Mouse (Mus musculus): ENCODE measurements around the gene Ptch1. TPM values are rescaled to one million over a fixed set of nuclear protein-coding genes. Genes with fewer than 3 reads are reported as not detected.
A peak's percentile ranks its signal among the peaks of the same experiment; 100 is the strongest.

Gene Ptch1
- polyA plus RNA-seq, 1 experiment from 2014 or later, result 12.2 TPM

GRCm38 (mm10) chr13:63502391-63502790 is 71.0 kb downstream of the Ptch1 start:
- 89% methylated on average over 2 of the region's 2 CpGs for WGBS
- Histone ChIP-seq H3K27me3 (ENCODE audit: insufficient read depth, low read length) (no peaks in the 10 kb centered on the region), H3K27ac (no peak overlapping the region), H3K9me3 (replicated peaks; ENCODE audit: low read length) (no peaks in the 10 kb centered on the region), H3K4me3 (replicated peaks; ENCODE audit: low read depth, low read length) (no peak overlapping the region), H3K9ac (ENCODE audit: low read depth, low read length) (no peak overlapping the region), H3K36me3 (ENCODE audit: insufficient read depth, low read length) (0 out of 2 replicates have a peak, but pooled peaks cover under 1% of the 10 kb centered on the region), H3K4me2 (ENCODE audit: low read length) (no peak overlapping the region), H3K4me1 (replicated peaks; ENCODE audit: insufficient read depth, low read length) (0 out of 2 replicates have a peak, but pooled peaks cover under 1% of the 10 kb centered on the region)
- no peak for DNase-seq (ENCODE audit: low spot score)
- TF ChIP-seq CTCF (IDR thresholded peaks at IDR 0.05; ENCODE audit: low read depth), result peak; percentile 9; the same call in 1 of the 2 replicates
- no peak for ATAC-seq (replicated peaks; ENCODE audit: low FRiP score, low read depth)

DNA sequence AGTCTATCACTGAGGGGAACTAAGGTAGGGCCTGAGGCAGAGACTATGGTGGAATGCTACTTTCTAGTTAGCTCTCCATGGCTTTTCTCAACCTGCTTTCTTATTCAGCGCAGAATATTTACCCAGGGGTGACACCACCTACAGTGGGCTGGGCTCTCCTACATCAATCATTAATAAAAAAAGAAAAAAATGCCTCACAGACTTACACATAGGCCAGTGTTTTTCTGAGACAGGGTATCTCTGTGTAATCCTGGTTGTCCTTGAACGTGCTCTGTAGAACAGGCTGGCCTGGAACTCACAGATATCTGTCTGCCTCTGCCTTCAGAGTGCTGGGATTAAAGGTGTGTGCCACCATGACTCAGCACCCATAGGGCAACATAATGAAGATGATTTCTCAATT is 73.9 kb downstream of the Ptch1 start:
- DNase-seq (ENCODE audit: low spot score), result no peak
- Histone ChIP-seq H3K9ac (ENCODE audit: low read depth, low read length) (no peak overlapping the region), H3K9me3 (replicated peaks; ENCODE audit: low read length) (no peaks in the 10 kb centered on the region), H3K4me3 (replicated peaks; ENCODE audit: low read depth, low read length) (no peak overlapping the region), H3K4me2 (ENCODE audit: low read length) (no peak overlapping the region), H3K36me3 (ENCODE audit: insufficient read depth, low read length) (no peaks in the 10 kb centered on the region), H3K27me3 (ENCODE audit: insufficient read depth, low read length) (no peaks in the 10 kb centered on the region), H3K27ac (no peak overlapping the region), H3K4me1 (replicated peaks; ENCODE audit: insufficient read depth, low read length) (0 out of 2 replicates have a peak, but pooled peaks cover 9% of the 10 kb centered on the region)
- no peak for ATAC-seq (replicated peaks; ENCODE audit: low FRiP score, low read depth)
- TF ChIP-seq CTCF (IDR thresholded peaks at IDR 0.05; ENCODE audit: low read depth), result no peak
- WGBS, result 78% methylated on average over 2 of the region's 2 CpGs

GRCm38 (mm10) chr13:63496646-63497582 is 76.5 kb downstream of the Ptch1 start, which contains the start of gene Fancc:
Fancc (minus strand) TSS chr13:63497278.
- H3K4me2 ChIP-seq (ENCODE audit: low read length), result peak within 1 kb of the TSS; percentile 45
- DNase-seq (ENCODE audit: low spot score), result peak; percentile 56
- H3K27me3 ChIP-seq (ENCODE audit: insufficient read depth, low read length), result no peaks in the 10 kb centered on the region
- 0 out of 2 replicates have a peak within 1 kb of the TSS, but pooled peaks have one; percentile 7 for H3K4me3 ChIP-seq (replicated peaks; ENCODE audit: low read depth, low read length)
- H3K9me3 ChIP-seq (replicated peaks; ENCODE audit: low read length), result no peaks in the 10 kb centered on the region
- peak; percentile 57; the same call in 1 of the 2 replicates for ATAC-seq (replicated peaks; ENCODE audit: low FRiP score, low read depth)
- no peaks in the 10 kb centered on the region for H3K36me3 ChIP-seq (ENCODE audit: insufficient read depth, low read length)
- WGBS, result 20% methylated on average over 23 of the region's 23 CpGs
- H3K4me1 ChIP-seq (replicated peaks; ENCODE audit: insufficient read depth, low read length), result 0 out of 2 replicates have a peak, but pooled peaks cover 9% of the 10 kb centered on the region
- H3K9ac ChIP-seq (ENCODE audit: low read depth, low read length), result 0 out of 2 replicates have a peak within 1 kb of the TSS, but pooled peaks have one; percentile 40
- no peak for TF ChIP-seq CTCF (IDR thresholded peaks at IDR 0.05; ENCODE audit: low read depth)
- H3K27ac ChIP-seq, result peak within 1 kb of the TSS; percentile 9; the same call in 1 of the 2 replicates

- ATAC-seq (replicated peaks; ENCODE audit: low FRiP score, low read depth), result no peak
- TF ChIP-seq CTCF (IDR thresholded peaks at IDR 0.05; ENCODE audit: low read depth), result no peak
- DNase-seq (ENCODE audit: low spot score), result no peak
- H3K9me3 ChIP-seq (replicated peaks; ENCODE audit: low read length), result no peaks in the 10 kb centered on the region
- H3K9ac ChIP-seq (ENCODE audit: low read depth, low read length), result no peak overlapping the region
- no peaks in the 10 kb centered on the region for H3K27me3 ChIP-seq (ENCODE audit: insufficient read depth, low read length)
- H3K4me1 ChIP-seq (replicated peaks; ENCODE audit: insufficient read depth, low read length), result no peaks in the 10 kb centered on the region
- no peaks in the 10 kb centered on the region for H3K36me3 ChIP-seq (ENCODE audit: insufficient read depth, low read length)
- WGBS, result 68% methylated on average over 7 of the region's 7 CpGs
- no peak overlapping the region for H3K27ac ChIP-seq
- H3K4me3 ChIP-seq (replicated peaks; ENCODE audit: low read depth, low read length), result no peak overlapping the region
- H3K4me2 ChIP-seq (ENCODE audit: low read length), result no peak overlapping the region
Observed at GRCm38 (mm10) chr13:63487707-63488042, 85.7 kb downstream of the Ptch1 start.

DNA sequence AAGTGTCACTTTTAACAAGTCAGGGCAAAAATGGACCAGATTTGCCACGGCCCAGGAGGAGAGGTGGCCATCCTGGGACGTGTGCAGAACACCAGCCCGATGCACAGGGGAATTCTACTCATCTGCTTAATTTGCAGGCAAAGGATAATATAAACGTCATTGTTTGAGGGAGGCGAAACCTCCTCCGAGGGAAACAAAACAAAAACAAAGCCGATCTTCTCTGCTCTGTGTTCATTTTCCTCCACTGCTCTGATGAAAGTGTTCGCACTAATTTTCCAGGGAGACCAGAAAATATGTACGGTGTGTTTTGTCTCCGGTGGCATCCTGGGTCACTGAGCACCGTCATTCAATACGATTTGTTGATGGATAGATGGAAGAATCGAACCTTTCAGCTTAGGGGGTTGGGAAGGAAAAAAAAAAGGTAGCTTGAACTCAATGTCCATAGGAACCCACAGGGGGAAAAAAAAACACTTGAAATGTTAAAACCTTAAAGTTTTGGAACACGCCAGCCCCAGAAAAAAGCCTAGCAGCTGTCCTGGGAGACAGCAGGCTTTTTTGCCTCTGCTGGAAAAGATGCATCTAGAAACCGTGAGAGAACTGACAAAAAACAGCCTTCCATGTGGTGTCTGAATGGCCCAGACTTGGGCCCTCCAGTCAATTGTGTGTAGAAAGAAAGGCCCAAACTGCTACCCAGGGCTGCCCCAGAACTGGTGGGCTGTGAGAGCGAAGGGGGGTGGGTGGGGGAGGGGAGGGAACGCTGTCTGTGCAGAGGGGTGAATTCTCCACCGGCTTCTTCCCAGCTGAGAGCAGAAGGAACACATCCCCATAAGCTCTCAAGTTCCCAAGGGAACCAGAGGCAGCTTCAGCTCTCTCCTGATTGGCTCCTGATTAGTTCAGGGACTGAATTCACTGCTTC is 86.3 kb downstream of the Ptch1 start:
- ATAC-seq (replicated peaks; ENCODE audit: low FRiP score, low read depth) (peak; percentile 36; the same call in 1 of the 2 replicates), DNase-seq (ENCODE audit: low spot score) (peak; percentile 42)
- Histone ChIP-seq H3K27me3 (ENCODE audit: insufficient read depth, low read length) (no peaks in the 10 kb centered on the region), H3K36me3 (ENCODE audit: insufficient read depth, low read length) (no peaks in the 10 kb centered on the region), H3K4me1 (replicated peaks; ENCODE audit: insufficient read depth, low read length) (no peaks in the 10 kb centered on the region), H3K9ac (ENCODE audit: low read depth, low read length) (0 out of 2 replicates have a peak overlapping the region, but pooled peaks have one; percentile 4), H3K9me3 (replicated peaks; ENCODE audit: low read length) (no peaks in the 10 kb centered on the region), H3K27ac (no peak overlapping the region), H3K4me2 (ENCODE audit: low read length) (peak overlapping the region; percentile 41), H3K4me3 (replicated peaks; ENCODE audit: low read depth, low read length) (0 out of 2 replicates have a peak overlapping the region, but pooled peaks have one; percentile 1)
- 17% methylated on average over 18 of the region's 18 CpGs for WGBS
- no peak for TF ChIP-seq CTCF (IDR thresholded peaks at IDR 0.05; ENCODE audit: low read depth)

- Histone ChIP-seq H3K9me3 (replicated peaks; ENCODE audit: low read length) (no peaks in the 10 kb centered on the region), H3K4me2 (ENCODE audit: low read length) (no peak overlapping the region), H3K36me3 (ENCODE audit: insufficient read depth, low read length) (no peaks in the 10 kb centered on the region), H3K4me1 (replicated peaks; ENCODE audit: insufficient read depth, low read length) (no peaks in the 10 kb centered on the region), H3K4me3 (replicated peaks; ENCODE audit: low read depth, low read length) (no peak overlapping the region), H3K27me3 (ENCODE audit: insufficient read depth, low read length) (no peaks in the 10 kb centered on the region), H3K9ac (ENCODE audit: low read depth, low read length) (no peak overlapping the region), H3K27ac (no peak overlapping the region)
- 46% methylated on average over 8 of the region's 8 CpGs for WGBS
- TF ChIP-seq CTCF (IDR thresholded peaks at IDR 0.05; ENCODE audit: low read depth), result no peak
- no peak for ATAC-seq (replicated peaks; ENCODE audit: low FRiP score, low read depth)
- no peak for DNase-seq (ENCODE audit: low spot score)
Observed at GRCm38 (mm10) chr13:63475356-63475755, 98.0 kb downstream of the Ptch1 start.

Other genes with a start within 250 kb of the Ptch1 start
- 16.2 and 16.7 TPM in 2 replicates for gene Fancc, start 76.3 kb downstream of the Ptch1 start, polyA plus RNA-seq (2015; fragmentation: Nextera tagmentation; extraction: Ambion mirVana)
- gene Ercc6l2, start 241.6 kb upstream of the Ptch1 start, polyA plus RNA-seq (2015; fragmentation: Nextera tagmentation; extraction: Ambion mirVana), result 19.9 and 20.0 TPM in 2 replicates

Data from kidney, postnatal 0 days (tissue).